Mouse (Mus musculus) neural tube, embryonic 15.5 days (tissue): ENCODE results near the gene Mical1. TPM values are rescaled to one million over a fixed set of nuclear protein-coding genes. Genes with fewer than 3 reads are reported as not detected.
"Not testable (repeated sequence)": the region's sequence is repeated elsewhere in the genome, so short reads cannot be mapped to it uniquely, and the experiment has no call there.

Source experiments
- ATAC-seq: fragments of 200-750 bp; cut with Nextera tagmentation; 2 replicates; pipeline ENCODE4 v1.8.0; 2017; ENCODE audit warnings: mild to moderate bottlenecking, moderate TSS enrichment, moderate library complexity; ENCODE audit not compliant: low FRiP score
- H3K27ac ChIP-seq: fragments of 300-500 bp; sonication (generic); replicated peaks from 2 replicates; pipeline ENCODE4 v1.5.1; 2015; ENCODE audit warnings: mild to moderate bottlenecking, inconsistent platforms
- H3K27me3 ChIP-seq: fragments of 300-500 bp; sonication (generic); replicated peaks from 2 replicates; pipeline ENCODE4 v1.6.1; 2015; ENCODE audit warnings: inconsistent platforms
- H3K36me3 ChIP-seq: fragments of 300-500 bp; sonication (generic); 2 replicates; pipeline ENCODE4 v1.6.1; 2015; ENCODE audit warnings: inconsistent platforms
- H3K4me1 ChIP-seq: fragments of 300-500 bp; sonication (generic); 2 replicates; pipeline ENCODE4 v1.6.1; 2015; ENCODE audit warnings: inconsistent platforms
- H3K4me2 ChIP-seq: fragments of 300-500 bp; sonication (generic); 2 replicates; pipeline ENCODE4 v1.6.1; 2015; ENCODE audit warnings: inconsistent platforms, mild to moderate bottlenecking, moderate library complexity
- H3K4me3 ChIP-seq: fragments of 300-500 bp; sonication (generic); replicated peaks from 2 replicates; pipeline ENCODE4 v1.5.1; 2015; ENCODE audit warnings: mild to moderate bottlenecking, inconsistent platforms
- H3K9ac ChIP-seq: fragments of 300-500 bp; sonication (generic); replicated peaks from 2 replicates; pipeline ENCODE4 v1.6.1; 2015; ENCODE audit warnings: mild to moderate bottlenecking, inconsistent platforms
- H3K9me3 ChIP-seq: fragments of 300-500 bp; sonication (generic); replicated peaks from 2 replicates; pipeline ENCODE4 v1.6.1; 2016; ENCODE audit warnings: inconsistent platforms
- WGBS: fragments of 180-500 bp; shearing (Covaris S2); methylation state at CpG from one replicate; pipeline ENCODE4 v1.1.7; 2015; ENCODE audit warnings: mixed read lengths; 5-methylcytosine and 5-hydroxymethylcytosine counted together
- polyA plus RNA-seq: library from polyadenylated mRNA; unstranded; fragments of >200 nt; fragmentation: Nextera tagmentation; extraction: Ambion mirVana; gene quantifications from 2 replicates; pipeline ENCODE4 v1.2.1, GENCODE M21; 2015

Mical1 gene
- polyA plus RNA-seq, 1 experiment from 2014 or later = 22.7 TPM

DNA sequence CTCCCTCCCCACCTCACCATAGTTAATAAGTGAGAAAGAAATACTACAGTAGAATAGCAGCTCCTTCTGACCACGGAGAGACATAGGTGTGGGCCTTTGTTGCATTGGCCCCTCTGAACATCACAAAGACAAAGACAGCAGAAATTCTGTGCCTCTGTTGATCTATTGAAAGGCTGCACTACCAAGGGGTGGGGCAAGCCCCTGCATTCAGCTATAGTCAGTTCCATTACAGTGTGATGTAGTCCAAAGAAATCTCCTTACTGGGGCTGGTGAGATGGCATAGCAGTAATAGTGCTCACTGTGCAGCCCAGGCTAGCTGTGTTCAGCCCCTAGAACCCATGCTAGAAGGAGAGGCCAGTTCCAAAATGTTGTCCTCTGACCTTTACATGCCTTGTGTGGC, 28.9 kb downstream of the Mical1 start:
- no peak overlapping the region for H3K4me2 ChIP-seq
- no peaks in the 10 kb centered on the region for H3K27me3 ChIP-seq
- no peaks in the 10 kb centered on the region for H3K36me3 ChIP-seq
- 90% methylated on average over 1 of the region's 1 CpGs for WGBS
- no peaks in the 10 kb centered on the region for H3K4me1 ChIP-seq
- H3K27ac ChIP-seq = no peak overlapping the region
- no peak overlapping the region for H3K4me3 ChIP-seq
- no peak overlapping the region for H3K9ac ChIP-seq
- no peaks in the 10 kb centered on the region for H3K9me3 ChIP-seq
- peak; percentile 16; the same call in 1 of the 2 replicates for ATAC-seq

DNA sequence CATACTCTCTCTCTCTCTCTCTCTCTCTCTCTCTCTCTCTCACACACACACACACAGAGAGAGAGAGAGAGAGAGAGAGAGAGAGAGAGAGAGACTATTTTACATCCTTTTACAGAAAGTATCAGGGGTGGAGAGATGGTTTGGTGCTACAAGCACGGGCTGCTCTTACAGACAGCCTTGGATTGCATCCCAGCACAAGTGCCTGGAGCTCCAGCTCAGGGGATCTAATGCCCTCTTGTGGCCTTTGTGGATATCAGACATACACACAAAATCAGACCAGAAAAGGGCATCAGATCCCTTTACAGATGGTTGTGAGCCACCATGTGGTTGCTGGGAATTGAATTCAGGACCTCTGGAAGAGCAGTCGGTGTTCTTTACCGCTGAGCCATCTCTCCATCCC, 29.3 kb downstream of the Mical1 start:
- not testable (repeated sequence) for H3K9ac ChIP-seq

DNA sequence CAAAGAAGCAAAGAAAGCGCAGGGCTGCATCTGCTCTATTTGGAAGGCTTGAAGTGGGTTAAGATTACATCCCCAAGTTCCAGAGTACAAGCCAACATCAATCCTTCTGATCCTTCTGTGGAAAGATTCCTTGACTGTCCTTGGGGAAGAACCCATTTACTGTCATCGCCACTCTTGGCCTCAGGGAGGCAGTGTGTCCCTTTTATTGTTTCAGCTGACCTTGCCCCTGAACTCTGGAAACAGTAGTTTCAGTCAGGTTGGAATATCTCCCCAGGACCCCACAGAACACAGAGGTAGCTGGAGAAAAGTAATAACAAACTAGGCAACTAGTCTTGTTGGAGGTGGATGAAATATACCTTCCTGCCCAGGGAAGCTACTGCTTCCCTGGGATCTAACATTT, 33.0 kb downstream of the Mical1 start:
- H3K4me1 ChIP-seq = no peaks in the 10 kb centered on the region
- no peak overlapping the region for H3K27ac ChIP-seq
- ATAC-seq = no peak
- H3K27me3 ChIP-seq = no peaks in the 10 kb centered on the region
- no peaks in the 10 kb centered on the region for H3K9me3 ChIP-seq
- no peak overlapping the region for H3K9ac ChIP-seq
- no peaks in the 10 kb centered on the region for H3K36me3 ChIP-seq
- H3K4me2 ChIP-seq = no peak overlapping the region
- WGBS = 38% methylated on average over 2 of the region's 2 CpGs
- H3K4me3 ChIP-seq = no peak overlapping the region

More for the DNA sequence above, 29.3 kb downstream of the Mical1 start:
- H3K27ac ChIP-seq, H3K4me1 ChIP-seq, H3K4me3 ChIP-seq, H3K4me2 ChIP-seq, H3K36me3 ChIP-seq, H3K27me3 ChIP-seq, H3K9me3 ChIP-seq: not testable (repeated sequence)
- WGBS = 4% methylated on average over 3 of the region's 3 CpGs
- ATAC-seq = peak; percentile 86

DNA sequence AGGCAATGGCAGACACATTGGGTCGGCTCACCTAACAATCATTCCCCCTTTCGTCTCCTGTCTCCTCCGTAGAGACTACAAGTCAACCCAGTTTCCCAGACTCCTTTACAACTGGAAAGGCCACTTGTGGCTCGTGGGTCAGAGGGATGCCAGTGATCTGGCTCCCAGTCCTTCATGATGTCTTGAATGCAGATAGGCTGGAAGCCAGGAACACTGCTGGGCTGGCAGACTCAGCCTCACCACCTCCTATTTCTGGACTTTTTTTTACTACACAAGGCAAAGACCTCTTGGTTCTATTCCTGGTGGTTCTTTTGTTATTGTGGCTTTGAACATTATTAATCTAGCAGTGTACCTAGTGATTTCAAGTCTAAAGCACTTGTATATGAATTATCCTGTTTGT, 38.2 kb downstream of the Mical1 start:
- Histone ChIP-seq H3K4me3 (no peak overlapping the region), H3K27ac (no peak overlapping the region), H3K9me3 (no peaks in the 10 kb centered on the region), H3K36me3 (no peaks in the 10 kb centered on the region), H3K27me3 (no peaks in the 10 kb centered on the region), H3K4me1 (no peaks in the 10 kb centered on the region), H3K4me2 (no peak overlapping the region), H3K9ac (no peak overlapping the region)
- no peak for ATAC-seq
- 79% methylated on average over 4 of the region's 4 CpGs for WGBS

DNA sequence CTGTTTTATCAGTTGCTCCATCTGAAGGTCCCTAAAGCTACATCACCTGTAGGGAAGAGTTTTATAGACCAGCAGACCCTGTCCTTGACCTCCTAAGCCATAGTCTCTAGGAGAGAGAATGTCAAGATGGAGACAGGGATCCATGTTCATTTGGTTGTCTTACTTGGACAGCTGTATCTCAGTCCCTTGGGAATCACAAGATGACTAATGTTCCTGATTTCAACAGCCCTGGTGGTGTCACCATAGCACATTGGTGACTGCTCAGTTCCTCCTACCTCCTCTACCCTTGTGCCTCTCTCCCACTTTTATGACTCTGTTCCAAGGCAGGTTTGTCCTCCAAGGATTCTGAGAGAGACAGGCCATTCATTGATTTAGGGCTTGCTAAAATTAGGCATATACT, 38.8 kb downstream of the Mical1 start:
- ATAC-seq = no peak

DNA sequence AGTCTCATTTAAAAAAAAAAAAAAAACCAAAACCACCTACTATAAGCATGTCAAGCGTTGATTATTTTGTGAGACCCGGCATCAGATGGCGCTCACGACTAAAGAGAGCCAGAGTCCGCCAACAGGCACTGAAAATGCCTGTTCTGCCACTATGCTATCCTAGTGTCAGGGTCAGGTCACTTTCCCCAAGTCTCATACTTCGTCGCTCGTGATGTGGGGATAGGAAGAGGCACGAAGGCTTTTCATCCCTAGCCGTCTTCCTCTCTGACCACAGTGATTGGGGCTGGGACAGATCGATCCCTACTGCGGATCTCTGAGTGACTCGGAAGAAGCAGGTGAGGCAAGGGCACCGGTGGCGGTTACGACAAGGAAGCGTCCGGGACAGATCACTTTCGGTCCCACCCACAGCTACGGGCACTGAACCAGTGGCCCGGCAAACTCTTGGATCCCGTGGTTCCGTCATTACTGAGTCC, 42.4 kb downstream of the Mical1 start:
- H3K4me1 ChIP-seq = peaks cover 27% of the 10 kb centered on the region
- H3K27me3 ChIP-seq = no peaks in the 10 kb centered on the region
- H3K36me3 ChIP-seq = no peaks in the 10 kb centered on the region
- H3K4me3 ChIP-seq = peak overlapping the region; percentile 79
- H3K9me3 ChIP-seq = no peaks in the 10 kb centered on the region
- ATAC-seq = peak; percentile 56
- H3K27ac ChIP-seq = peak overlapping the region; percentile 99
- under 1% methylated on average over 23 of the region's 23 CpGs for WGBS
- H3K4me2 ChIP-seq = peak overlapping the region; percentile 74
- H3K9ac ChIP-seq = peak overlapping the region; percentile 79

More for the DNA sequence above, 38.8 kb downstream of the Mical1 start:
- Histone ChIP-seq H3K9ac (no peak overlapping the region), H3K4me2 (no peak overlapping the region), H3K27me3 (no peaks in the 10 kb centered on the region), H3K9me3 (no peaks in the 10 kb centered on the region), H3K36me3 (no peaks in the 10 kb centered on the region), H3K27ac (no peak overlapping the region), H3K4me3 (no peak overlapping the region), H3K4me1 (no peaks in the 10 kb centered on the region)

DNA sequence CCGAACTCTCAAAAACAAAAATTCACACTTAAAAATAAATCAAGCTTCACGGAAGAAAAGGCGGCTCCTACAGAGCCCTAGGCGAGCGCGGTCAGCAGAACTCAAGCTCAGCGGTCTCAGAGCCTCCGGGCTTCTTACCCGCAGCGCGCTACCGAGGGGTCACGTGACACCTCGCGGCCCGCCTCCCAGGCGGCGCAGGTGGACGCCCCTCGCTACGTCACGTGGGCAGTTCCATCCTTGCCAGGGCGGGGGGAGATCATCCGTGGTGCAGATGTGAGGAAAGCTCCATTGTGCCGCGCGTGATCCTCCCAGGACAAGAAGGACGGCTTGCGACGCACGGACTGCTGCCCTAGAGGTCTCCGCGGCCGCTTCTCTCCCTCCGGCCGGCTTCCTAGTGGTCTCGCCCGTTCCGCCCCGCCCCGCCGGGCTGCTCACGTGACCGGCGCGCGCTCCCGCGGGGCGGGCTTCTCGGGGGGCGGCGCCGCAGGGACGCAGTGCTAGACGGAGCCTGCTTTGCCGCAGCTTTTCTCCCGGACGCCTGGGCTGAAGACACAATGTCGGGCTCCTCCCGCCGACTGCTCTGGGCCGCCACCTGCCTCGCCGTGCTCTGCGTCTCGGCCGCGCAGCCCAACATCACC, 43.0 kb downstream of the Mical1 start, which contains the start of gene Cd164:
Gene Cd164 (plus strand): TSS at position 434 of the 638 bp plus-strand sequence.
- Histone ChIP-seq H3K27ac (peak within 1 kb of the TSS; percentile 99), H3K4me1 (peaks cover 27% of the 10 kb centered on the region), H3K4me3 (peak within 1 kb of the TSS; percentile 79), H3K9me3 (no peaks in the 10 kb centered on the region), H3K9ac (peak within 1 kb of the TSS; percentile 79), H3K27me3 (no peaks in the 10 kb centered on the region), H3K36me3 (no peaks in the 10 kb centered on the region), H3K4me2 (peak within 1 kb of the TSS; percentile 74)
- ATAC-seq = peak; percentile 94
- under 1% methylated on average over 66 of the region's 69 CpGs for WGBS

DNA sequence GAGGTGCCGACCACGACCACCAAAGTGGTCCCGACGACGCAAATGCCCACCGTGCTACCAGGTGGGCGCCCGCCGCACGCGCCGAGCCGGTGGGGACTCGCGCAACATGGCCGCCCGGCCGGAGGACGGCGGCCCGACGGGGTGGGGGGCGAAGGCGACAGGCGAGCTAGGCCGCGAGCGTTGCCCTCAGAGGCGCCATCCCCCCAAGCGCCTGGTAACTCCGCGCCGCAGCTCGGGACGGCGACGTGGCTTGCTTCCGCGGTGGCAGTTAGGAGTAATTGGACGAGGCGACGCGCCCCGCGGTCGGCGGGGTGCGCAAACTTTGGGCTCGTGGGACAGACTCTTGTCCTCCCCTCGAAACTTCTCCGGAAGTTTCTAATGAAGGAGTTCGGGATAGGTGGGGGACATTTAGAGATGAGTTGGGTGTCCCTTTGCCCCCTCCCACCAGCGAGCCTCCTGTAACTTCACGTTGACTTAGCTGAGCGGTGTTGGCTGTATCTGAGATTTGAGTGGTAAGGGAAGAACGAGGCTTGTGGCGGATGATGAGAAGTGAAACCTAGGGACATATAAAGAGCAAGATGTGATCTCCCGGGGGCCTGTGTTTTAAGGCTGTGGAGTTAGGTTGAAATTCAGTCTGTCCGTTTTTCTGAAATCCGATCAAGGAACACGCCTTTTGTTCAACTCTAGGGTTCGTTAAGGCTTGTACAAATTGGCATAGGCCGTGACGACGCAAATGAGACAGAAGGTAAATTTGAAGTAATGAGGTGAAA, 43.7 kb downstream of the Mical1 start:
- no peaks in the 10 kb centered on the region for H3K36me3 ChIP-seq
- under 1% methylated on average over 65 of the region's 65 CpGs for WGBS
- H3K4me1 ChIP-seq = peaks cover 27% of the 10 kb centered on the region
- peak overlapping the region; percentile 79 for H3K9ac ChIP-seq
- H3K27me3 ChIP-seq = no peaks in the 10 kb centered on the region
- ATAC-seq = peak; percentile 68; the same call in 1 of the 2 replicates
- no peaks in the 10 kb centered on the region for H3K9me3 ChIP-seq
- peak overlapping the region; percentile 74 for H3K4me2 ChIP-seq
- H3K27ac ChIP-seq = peak overlapping the region; percentile 99
- H3K4me3 ChIP-seq = peak overlapping the region; percentile 79

DNA sequence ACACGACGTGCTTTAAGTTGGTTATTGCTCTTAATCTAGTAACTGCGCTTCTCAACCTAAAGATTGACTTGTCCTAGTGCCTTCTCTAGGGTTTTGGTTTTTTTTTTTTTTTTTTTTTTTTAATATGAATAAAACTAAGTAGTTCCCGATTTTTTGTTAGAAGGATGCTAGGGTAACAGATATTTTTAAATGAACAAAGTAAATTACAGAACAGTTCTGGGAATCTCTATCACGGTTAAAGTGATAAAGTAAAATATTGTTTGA, 44.2 kb downstream of the Mical1 start:
- Histone ChIP-seq H3K9ac (peak overlapping the region; percentile 79), H3K4me1 (peaks cover 27% of the 10 kb centered on the region), H3K4me2 (peak overlapping the region; percentile 74), H3K36me3 (no peaks in the 10 kb centered on the region), H3K27ac (no peak overlapping the region), H3K9me3 (no peaks in the 10 kb centered on the region), H3K27me3 (no peaks in the 10 kb centered on the region), H3K4me3 (peak overlapping the region; percentile 79)
- 3% methylated on average over 5 of the region's 5 CpGs for WGBS
- no peak for ATAC-seq

DNA sequence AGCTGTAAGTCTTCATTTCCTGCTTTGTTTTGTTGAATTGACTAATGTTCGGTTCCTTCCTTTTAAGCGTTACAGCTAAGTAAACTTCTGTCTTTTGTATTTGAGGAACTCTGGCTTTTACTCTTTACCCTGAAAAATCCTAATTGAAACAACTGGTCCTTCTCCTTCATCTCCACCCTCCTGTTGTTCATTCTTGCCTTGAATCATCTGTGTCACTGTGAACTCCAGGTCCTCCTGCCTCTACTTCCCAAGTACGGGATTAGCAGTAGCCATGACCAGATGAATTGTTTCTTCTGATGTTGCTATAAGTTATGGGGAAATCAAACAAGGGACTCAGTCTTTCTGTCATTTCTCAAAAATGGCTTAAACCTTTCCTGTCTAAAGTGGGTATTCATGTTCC, 47.3 kb downstream of the Mical1 start:
- no peak overlapping the region for H3K27ac ChIP-seq
- H3K36me3 ChIP-seq = peaks cover 6% of the 10 kb centered on the region
- no peaks in the 10 kb centered on the region for H3K27me3 ChIP-seq
- WGBS = 81% methylated on average over 3 of the region's 3 CpGs
- H3K9me3 ChIP-seq = no peaks in the 10 kb centered on the region
- no peak for ATAC-seq
- H3K4me3 ChIP-seq = no peak overlapping the region
- peaks cover 27% of the 10 kb centered on the region for H3K4me1 ChIP-seq
- no peak overlapping the region for H3K4me2 ChIP-seq
- H3K9ac ChIP-seq = no peak overlapping the region

DNA sequence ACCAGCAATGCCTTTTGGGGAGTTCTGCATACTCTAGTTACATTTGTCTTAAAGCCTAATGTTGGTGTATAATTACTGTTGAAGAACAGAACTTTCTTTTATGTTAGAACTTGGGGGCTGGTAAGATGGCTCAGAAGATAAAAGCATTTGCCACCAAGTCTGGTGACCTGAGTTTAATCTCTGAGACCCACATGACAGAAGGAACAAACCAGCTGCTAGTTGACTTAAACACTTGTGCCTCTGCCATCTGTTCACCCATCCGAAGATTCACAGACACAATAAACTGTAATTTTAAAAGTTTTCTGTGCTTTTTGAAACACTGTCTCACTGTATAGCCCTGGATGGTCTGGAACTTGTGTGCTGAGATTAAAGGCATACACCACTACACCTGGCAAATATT, 49.6 kb downstream of the Mical1 start:
- H3K9ac ChIP-seq = no peak overlapping the region
- peaks cover 19% of the 10 kb centered on the region for H3K36me3 ChIP-seq
- H3K4me2 ChIP-seq = no peak overlapping the region
- peaks cover 21% of the 10 kb centered on the region for H3K4me1 ChIP-seq
- 76% methylated on average over 1 of the region's 1 CpGs for WGBS
- H3K27me3 ChIP-seq = no peaks in the 10 kb centered on the region
- H3K4me3 ChIP-seq = no peak overlapping the region
- H3K9me3 ChIP-seq = no peaks in the 10 kb centered on the region
- no peak overlapping the region for H3K27ac ChIP-seq
- ATAC-seq = no peak

DNA sequence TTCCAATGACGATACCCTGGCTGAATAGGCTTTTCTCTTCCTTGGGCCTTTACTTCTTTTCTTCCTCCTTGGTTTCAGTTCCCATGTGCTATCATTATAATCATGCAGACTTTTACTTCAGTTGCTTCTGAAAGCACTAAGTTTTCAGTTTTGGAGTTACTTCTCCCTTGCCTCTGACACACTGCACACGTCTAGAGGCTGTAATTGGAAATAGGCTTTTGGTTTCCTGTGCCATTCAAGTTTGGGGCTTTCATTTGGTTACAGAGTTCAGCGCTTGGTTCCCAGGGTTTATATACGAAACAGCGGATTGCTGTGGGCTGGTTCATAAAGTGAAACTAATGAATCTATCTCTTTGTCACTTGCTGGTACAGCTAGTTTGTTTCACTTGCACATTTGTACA, 53.9 kb downstream of the Mical1 start:
- H3K4me3 ChIP-seq = no peak overlapping the region
- H3K36me3 ChIP-seq = peaks cover 48% of the 10 kb centered on the region
- H3K9ac ChIP-seq = no peak overlapping the region
- 87% methylated on average over 5 of the region's 5 CpGs for WGBS
- no peaks in the 10 kb centered on the region for H3K4me1 ChIP-seq
- H3K27ac ChIP-seq = no peak overlapping the region
- no peak for ATAC-seq
- H3K4me2 ChIP-seq = no peak overlapping the region
- no peaks in the 10 kb centered on the region for H3K9me3 ChIP-seq
- no peaks in the 10 kb centered on the region for H3K27me3 ChIP-seq
